Mouse (Mus musculus) granulocyte monocyte progenitor cell, adult 5-6 weeks (primary cell): ENCODE data around the gene Barhl2. TPM values are rescaled to one million over a fixed set of nuclear protein-coding genes. Genes with fewer than 3 reads are reported as not detected.

Experiments used
- ATAC-seq: replicated peaks from 2 replicates; pipeline ENCODE4 v1.8.0; 2016; ENCODE audit warnings: mild to moderate bottlenecking, moderate TSS enrichment, inconsistent platforms; ENCODE audit not compliant: poor library complexity, severe bottlenecking
- total RNA-seq, 2 experiments: library from RNA; stranded (forward) in 1 of 2; stranded (reverse) in 1 of 2; fragments of 200-712, 200-1000 nt in 1 of 2; fragments of >200 nt in 1 of 2; fragmentation: Nextera tagmentation in 1 of 2; gene quantifications; 2 replicates each; pipeline ENCODE4 v1.2.3; 2014 to 2017

Gene Barhl2
- not detected in 2 replicates for total RNA-seq (2014; fragmentation: Nextera tagmentation)
- not detected in 2 replicates for total RNA-seq (2017)

DNA sequence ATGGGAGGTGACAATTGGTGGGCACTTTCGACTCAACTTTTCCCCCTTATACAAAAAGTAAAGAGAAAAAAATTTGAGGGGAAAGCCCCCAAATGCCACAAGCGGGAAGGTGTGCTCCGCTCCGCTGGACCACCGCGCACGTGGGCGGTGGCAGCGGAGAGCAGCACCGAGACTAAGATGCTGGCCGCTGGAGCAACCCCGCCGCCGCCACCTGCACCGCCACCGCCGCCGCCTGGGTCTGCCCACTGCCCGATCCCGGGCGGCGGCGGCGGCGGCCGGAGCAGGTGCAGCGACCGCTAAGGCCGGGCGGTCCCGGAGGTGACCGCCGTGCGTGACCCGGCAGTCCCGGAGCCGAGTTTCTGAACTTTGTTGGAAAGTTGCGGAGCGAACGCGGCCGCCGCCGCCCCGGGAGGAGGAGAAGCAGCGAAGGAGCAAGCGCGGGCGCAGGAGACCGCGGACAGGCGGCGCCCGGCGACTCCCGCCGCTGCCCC lies at the start of gene Barhl2:
Gene Barhl2, minus strand, starts transcription at position 181 of the 491 bp plus-strand sequence.
- 0 out of 2 replicates have a peak, but pooled peaks have one; percentile 4 for ATAC-seq

DNA sequence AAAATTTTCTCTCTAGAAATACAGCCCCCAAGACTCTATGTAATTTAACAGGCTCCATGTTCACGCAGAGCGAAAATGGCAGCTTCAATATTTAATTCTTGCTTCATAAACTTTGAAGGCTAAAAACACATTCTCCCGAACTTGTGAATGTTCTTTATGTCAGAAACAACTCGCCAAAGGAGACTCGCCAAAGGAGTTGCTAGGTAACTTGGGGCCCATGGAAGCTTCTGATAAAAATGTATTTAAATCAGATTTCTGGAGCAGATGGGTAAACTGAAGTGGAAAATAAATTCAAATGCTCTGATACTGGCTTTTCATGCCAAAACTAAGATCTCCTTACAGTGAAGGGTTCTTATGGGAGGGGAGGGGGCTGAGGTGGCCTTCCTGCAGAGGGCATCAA lies 48.1 kb upstream of the Barhl2 start:
- ATAC-seq, result no peak

- ATAC-seq, result no peak
These were observed 44.9 kb upstream of the Barhl2 start for GRCm38 (mm10) chr5:106502684-106503545.

- ATAC-seq, result no peak
These were observed 44.3 kb upstream of the Barhl2 start for GRCm38 (mm10) chr5:106502271-106502670.

DNA sequence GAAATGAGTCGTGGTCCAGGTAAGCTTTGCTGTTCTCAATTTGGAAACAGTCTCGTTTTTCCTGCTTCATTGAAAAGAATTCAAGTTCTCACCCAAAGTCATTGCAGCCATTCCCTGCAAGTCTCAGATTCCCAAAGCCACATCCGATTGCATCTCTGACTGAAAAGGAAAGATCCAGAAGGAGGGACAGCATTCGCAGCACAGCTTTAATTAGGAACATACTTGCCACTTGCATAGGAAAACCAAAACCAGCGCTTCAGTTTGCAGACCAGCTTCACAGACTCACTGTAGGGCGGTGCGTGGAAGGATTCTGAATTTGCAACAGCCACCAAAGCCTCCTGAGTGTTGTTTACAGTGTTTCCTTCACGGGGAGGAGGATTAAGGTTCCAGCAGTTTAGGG lies 33.8 kb upstream of the Barhl2 start:
- ATAC-seq, result no peak

GRCm38 (mm10) chr5:106472105-106472500 lies 14.1 kb upstream of the Barhl2 start:
- ATAC-seq, result no peak

GRCm38 (mm10) chr5:106471235-106472104 lies 13.5 kb upstream of the Barhl2 start:
- no peak for ATAC-seq

DNA sequence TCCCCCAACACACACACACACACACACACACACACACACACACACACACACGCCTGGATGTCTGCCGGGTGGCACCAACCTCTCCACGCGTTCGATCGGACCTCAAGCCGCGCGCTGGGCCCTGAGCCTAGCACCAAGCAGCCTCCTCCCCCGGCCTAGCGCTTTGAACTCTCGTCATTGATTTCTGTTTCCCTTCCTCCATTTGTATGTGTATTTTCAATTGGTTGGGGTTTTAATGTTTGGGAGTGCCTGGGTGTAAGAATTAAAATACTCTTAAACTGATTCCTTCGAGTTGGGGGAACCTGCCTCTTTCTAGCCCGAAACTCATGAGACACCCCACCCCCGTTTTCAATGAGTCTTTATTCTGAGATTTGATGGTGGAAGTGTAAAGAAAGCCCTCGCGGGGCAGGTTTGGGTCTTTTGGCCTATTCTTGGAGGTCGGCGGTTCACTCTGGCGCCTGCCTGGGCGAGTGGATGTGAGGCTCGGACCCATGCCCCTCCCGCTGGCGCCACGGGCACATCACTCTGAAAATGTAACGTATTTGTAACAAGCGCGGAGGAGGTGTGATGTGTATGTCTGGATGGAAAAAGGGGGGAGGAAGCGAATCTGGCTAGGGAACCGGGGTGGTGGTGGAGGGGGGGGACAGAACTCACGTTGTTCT lies 7.3 kb upstream of the Barhl2 start:
- no peak for ATAC-seq

- no peak for ATAC-seq
These were observed 6.6 kb upstream of the Barhl2 start for GRCm38 (mm10) chr5:106464336-106465128.

GRCm38 (mm10) chr5:106463661-106464191 lies 5.8 kb upstream of the Barhl2 start:
- no peak for ATAC-seq

DNA sequence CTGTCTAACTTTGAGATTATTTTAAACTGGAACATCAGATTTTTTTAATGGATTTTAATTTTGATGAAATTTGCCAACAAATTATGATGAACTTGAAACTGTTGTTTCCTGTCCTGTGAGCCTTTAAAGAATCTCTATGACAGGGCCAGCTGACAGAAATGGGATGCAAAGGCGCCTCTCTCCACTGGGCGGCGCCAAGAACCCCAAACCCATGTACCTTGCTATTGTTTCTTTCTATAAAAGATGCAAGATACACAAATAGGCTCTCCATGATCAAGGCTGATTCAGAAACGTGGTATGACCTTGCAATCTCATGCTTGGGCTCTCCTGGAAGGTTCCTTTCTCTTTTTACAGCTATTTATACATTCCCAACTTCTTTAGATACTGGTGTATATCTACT lies 3.9 kb upstream of the Barhl2 start:
- no peak; the same call in 1 of the 2 replicates for ATAC-seq

GRCm38 (mm10) chr5:106461431-106461830 lies 3.5 kb upstream of the Barhl2 start:
- ATAC-seq, result no peak

DNA sequence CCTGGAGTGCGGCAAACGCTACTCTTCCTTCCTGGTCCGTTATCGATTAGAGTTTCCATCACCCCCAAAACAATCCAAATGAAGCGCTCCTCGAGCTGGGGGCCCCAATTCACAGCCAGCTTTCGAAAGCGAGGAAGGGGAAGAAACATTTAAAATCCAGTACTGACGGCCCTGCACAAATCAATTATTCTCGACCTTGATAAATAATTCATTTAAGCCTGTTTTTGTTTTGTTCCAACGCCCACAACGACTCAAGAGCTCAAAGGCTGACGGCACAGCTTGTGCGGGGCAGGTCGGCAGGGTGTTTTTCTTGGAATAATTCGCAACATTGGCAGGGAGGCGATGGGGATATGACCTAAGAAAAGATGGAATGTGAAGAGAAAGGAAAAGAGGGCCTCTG lies 2.6 kb upstream of the Barhl2 start:
- no peak for ATAC-seq

GRCm38 (mm10) chr5:106460001-106460511 lies 2.1 kb upstream of the Barhl2 start:
- ATAC-seq, result no peak

DNA sequence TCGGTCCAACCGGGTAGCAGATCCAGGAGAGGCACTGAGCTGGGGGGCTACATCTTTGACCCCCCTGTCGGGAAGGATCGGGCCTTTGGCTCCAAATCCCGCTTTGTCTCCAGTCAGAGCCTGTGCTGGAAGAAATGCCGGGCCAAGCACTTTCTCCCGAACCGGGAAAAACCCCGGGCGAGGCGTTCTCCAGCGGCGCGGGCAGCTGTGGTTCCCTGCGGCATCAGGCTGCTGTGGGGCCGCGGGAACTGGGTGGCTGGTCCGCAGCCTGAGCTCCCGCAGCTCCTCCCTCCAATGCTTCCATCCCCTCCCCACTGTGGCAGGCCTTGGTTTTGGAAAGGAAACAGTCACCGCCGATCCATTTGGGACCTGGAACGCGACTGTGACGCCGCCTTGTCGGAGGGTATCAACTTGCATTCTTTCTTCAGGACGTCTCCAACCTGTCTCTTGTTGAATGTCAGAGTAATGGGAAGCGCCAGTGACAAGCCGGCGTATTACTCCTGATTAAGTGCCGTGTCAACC lies 1.2 kb upstream of the Barhl2 start:
- ATAC-seq, result no peak

DNA sequence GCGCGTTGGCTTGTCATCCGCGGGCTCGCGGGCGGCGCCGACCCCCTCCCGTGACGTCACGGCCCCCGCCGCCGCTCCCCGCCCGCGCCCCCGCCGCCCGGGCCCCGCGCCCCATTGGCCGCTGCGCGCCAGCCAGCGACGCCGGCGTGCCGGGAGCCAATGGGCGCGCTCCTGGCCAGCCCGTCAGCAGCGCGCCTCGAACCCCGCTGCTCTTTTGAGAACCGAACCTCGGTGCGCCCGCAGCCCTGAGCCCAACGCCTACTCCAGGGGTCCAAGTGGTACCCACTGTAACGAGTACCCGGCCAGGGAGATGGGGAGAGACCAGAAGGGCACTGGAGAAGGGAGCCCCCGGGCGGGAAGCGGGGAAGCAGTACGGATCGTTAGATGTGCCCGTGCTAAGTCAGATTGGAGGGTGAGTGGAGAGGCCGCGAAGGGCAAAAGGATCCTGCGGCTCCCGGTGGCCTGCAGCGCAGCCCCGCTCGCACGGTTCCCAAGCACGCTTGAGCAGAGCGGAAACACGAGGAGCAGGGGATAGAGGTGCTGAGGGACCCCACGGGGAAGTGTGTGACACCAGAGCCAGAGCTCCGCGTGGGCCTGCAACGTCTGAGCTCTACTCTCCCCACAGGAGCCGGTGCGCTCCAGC lies 632 bp upstream of the Barhl2 start:
- peak; percentile 24; the same call in 1 of the 2 replicates for ATAC-seq

DNA sequence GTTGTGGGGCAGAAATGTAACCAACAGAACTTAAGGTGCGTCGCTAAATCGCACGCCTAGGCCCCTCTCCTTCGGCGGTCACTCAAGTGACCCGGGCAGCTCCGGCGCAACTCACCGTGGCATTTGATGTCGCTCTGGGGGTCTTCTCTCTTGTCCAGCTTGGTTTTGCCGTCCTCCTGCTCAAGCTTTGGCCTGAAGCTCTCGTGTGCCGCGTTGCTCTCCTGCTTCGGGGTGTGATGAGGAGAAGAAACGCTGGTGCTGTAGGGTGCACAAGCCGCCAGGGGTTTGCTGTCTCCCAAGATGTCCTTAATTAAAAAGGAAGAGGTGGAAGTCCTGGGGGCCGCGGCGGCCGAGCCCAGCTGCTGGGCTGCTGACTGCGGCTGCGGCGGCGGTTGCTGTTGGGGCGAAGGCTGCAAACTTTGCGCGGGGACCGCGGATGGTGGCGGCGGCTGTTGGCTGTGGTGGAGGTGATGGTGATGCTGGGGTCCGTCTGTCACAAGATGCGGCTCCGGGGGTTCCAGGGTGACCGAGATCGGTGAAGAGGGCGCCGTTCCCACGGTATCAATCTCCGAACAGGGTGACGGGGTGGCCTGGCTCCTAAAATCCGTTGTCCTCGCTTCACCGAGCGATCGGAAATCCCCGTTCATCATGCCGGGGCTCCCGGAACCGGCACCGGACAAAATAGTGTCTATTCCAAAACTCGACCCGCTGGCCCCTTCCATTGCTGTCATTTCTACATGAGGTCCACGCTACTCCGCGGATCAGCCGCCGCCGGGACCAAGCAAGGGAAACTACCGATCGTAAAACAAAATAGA lies 648 bp downstream of the Barhl2 start:
- ATAC-seq, result no peak

- no peak for ATAC-seq
These were observed 2.0 kb downstream of the Barhl2 start for GRCm38 (mm10) chr5:106455984-106456383.
